Mouse (Mus musculus): Measurements from ENCODE around the gene Gzme. TPM values are rescaled to one million over a fixed set of nuclear protein-coding genes. Genes with fewer than 3 reads are reported as not detected.
"Not testable (repeated sequence)": the region's sequence is repeated elsewhere in the genome, so short reads cannot be mapped to it uniquely, and the experiment has no call there.

The Gzme gene
- total RNA-seq (2021) (not detected), polyA plus RNA-seq (2012; rRNA removed) (not detected in 2 replicates)
- long read RNA-seq = 0 reads

- TF ChIP-seq CTCF (IDR thresholded peaks at IDR 0.05) (no peak), EP300 (IDR thresholded peaks at IDR 0.05; ENCODE audit: insufficient read depth, low read depth, low read length) (no peak), POLR2A (IDR thresholded peaks at IDR 0.05; ENCODE audit: insufficient read depth, low read depth, low read length) (no peak)
- no peaks in the 10 kb centered on the region for H3K79me2 ChIP-seq (replicated peaks; ENCODE audit: control insufficient read depth, insufficient read depth, low read length)
- no peaks in the 10 kb centered on the region for H3K4me1 ChIP-seq (ENCODE audit: control insufficient read depth, insufficient read depth, low read length)
- no peak within 1 kb of the TSS for H3K4me3 ChIP-seq
- H3K36me3 ChIP-seq (ENCODE audit: control insufficient read depth, insufficient read depth, low read length) = no peaks in the 10 kb centered on the region
- intact Hi-C loops (cut with DNase I) = no loop called here
- no peak for DNase-seq
- no peak within 1 kb of the TSS for H3K9ac ChIP-seq (ENCODE audit: low read depth, low read length)
- no peaks in the 10 kb centered on the region for H3K27me3 ChIP-seq (ENCODE audit: control insufficient read depth, insufficient read depth, low read length)
- H3K27ac ChIP-seq = no peak within 1 kb of the TSS
Measured at GRCm38 (mm10) chr14:56120525-56120924, at the start of gene Gzme. Gzme (minus strand) TSS chr14:56120625.

DNA sequence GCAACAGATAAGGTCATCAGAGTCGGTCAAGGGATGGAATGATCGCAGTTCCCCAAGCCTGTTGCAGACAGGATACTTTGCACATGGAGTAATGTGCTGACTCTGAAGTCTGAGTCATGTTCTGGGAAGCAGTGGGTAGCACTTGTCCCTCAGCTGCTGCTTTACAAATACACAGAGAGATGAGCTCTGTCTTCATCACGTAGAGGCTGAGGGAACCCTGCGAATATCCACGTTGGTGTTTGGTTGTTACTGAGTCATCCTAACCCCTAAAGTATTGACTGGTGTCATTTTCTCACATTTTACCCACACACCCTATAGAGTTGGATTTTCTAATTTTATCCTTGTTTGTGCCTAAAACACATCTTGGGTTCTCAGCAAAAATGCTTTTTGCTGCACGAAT lies 47.6 kb upstream of the Gzme start:
- no peak for DNase-seq
- Histone ChIP-seq H3K36me3 (ENCODE audit: control insufficient read depth, insufficient read depth, low read length) (no peaks in the 10 kb centered on the region), H3K4me3 (no peak overlapping the region), H3K9ac (ENCODE audit: low read depth, low read length) (no peak overlapping the region), H3K79me2 (replicated peaks; ENCODE audit: control insufficient read depth, insufficient read depth, low read length) (no peaks in the 10 kb centered on the region), H3K27ac (no peak overlapping the region), H3K4me1 (ENCODE audit: control insufficient read depth, insufficient read depth, low read length) (no peaks in the 10 kb centered on the region), H3K27me3 (ENCODE audit: control insufficient read depth, insufficient read depth, low read length) (no peaks in the 10 kb centered on the region)
- TF ChIP-seq CTCF (IDR thresholded peaks at IDR 0.05) = no peak
- no peak for TF ChIP-seq EP300 (IDR thresholded peaks at IDR 0.05; ENCODE audit: insufficient read depth, low read depth, low read length)
- TF ChIP-seq POLR2A (IDR thresholded peaks at IDR 0.05; ENCODE audit: insufficient read depth, low read depth, low read length) = no peak
- 56% methylated on average over 6 of the region's 6 CpGs for WGBS
- intact Hi-C loops (cut with DNase I) = no loop called here

DNA sequence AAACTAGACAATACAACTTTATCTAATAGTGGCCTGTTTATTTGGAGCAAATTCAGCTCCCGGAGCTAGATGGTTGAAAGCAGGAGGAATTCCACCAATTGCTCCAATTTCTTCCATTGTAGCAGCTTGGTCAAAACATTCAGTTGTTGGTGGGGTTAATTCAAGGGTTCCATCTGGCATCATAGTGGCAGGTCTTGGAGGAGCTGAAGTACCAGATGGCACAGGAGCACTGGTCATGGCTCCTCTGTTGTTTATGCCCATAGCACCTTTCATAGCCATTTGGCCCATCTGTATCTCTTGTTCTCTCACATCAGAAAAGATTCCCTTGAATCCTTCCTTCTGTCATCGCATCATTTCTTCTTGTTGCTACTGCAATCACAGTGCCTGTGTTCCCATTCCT lies 41.7 kb upstream of the Gzme start:
- DNase-seq = no peak
- Histone ChIP-seq H3K79me2 (replicated peaks; ENCODE audit: control insufficient read depth, insufficient read depth, low read length) (no peaks in the 10 kb centered on the region), H3K27ac (no peak overlapping the region), H3K4me1 (ENCODE audit: control insufficient read depth, insufficient read depth, low read length) (no peaks in the 10 kb centered on the region), H3K4me3 (no peak overlapping the region), H3K27me3 (ENCODE audit: control insufficient read depth, insufficient read depth, low read length) (no peaks in the 10 kb centered on the region), H3K9ac (ENCODE audit: low read depth, low read length) (no peak overlapping the region), H3K36me3 (ENCODE audit: control insufficient read depth, insufficient read depth, low read length) (no peaks in the 10 kb centered on the region)
- intact Hi-C loops (cut with DNase I) = no loop called here
- 60% methylated on average over 2 of the region's 2 CpGs for WGBS
- TF ChIP-seq POLR2A (IDR thresholded peaks at IDR 0.05; ENCODE audit: insufficient read depth, low read depth, low read length) = no peak
- no peak for TF ChIP-seq EP300 (IDR thresholded peaks at IDR 0.05; ENCODE audit: insufficient read depth, low read depth, low read length)
- TF ChIP-seq CTCF (IDR thresholded peaks at IDR 0.05) = no peak

- H3K27ac ChIP-seq; H3K36me3 ChIP-seq (ENCODE audit: control insufficient read depth, insufficient read depth, low read length); H3K79me2 ChIP-seq (replicated peaks; ENCODE audit: control insufficient read depth, insufficient read depth, low read length); H3K4me1 ChIP-seq (ENCODE audit: control insufficient read depth, insufficient read depth, low read length); H3K9ac ChIP-seq (ENCODE audit: low read depth, low read length); intact Hi-C loops (cut with DNase I); H3K4me3 ChIP-seq; H3K27me3 ChIP-seq (ENCODE audit: control insufficient read depth, insufficient read depth, low read length); DNase-seq: not testable (repeated sequence)
- 73% methylated on average over 2 of the region's 2 CpGs for WGBS
Measured at GRCm38 (mm10) chr14:56159479-56159878, 39.1 kb upstream of the Gzme start, which contains the start of gene Gzmg. Gzmg (minus strand) TSS chr14:56159579.

DNA sequence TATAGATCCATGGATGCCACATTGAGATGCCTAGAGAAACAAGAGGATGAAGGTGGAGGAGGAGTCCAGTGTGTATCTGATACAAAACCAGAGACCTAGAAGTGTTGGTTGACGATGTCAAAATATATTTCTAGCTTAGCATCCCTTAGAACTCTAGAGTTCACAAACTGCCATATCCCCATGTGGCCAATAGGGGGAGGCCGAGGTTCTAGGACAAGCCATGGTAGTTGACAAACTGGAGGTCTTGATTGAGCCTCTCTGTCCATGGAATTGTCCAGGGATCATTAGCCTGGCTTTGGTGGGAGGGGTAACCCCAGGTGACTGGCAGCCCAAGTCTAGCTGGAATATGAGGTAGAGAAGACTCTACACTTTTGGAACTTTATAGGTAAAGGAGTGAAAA lies 34.9 kb upstream of the Gzme start:
- H3K4me3 ChIP-seq = no peak overlapping the region
- H3K27me3 ChIP-seq (ENCODE audit: control insufficient read depth, insufficient read depth, low read length) = 0 out of 2 replicates have a peak, but pooled peaks cover 2% of the 10 kb centered on the region
- H3K36me3 ChIP-seq (ENCODE audit: control insufficient read depth, insufficient read depth, low read length) = no peaks in the 10 kb centered on the region
- TF ChIP-seq CTCF (IDR thresholded peaks at IDR 0.05) (peak; percentile 39), POLR2A (IDR thresholded peaks at IDR 0.05; ENCODE audit: insufficient read depth, low read depth, low read length) (no peak), EP300 (IDR thresholded peaks at IDR 0.05; ENCODE audit: insufficient read depth, low read depth, low read length) (no peak)
- 52% methylated on average over 2 of the region's 2 CpGs for WGBS
- H3K4me1 ChIP-seq (ENCODE audit: control insufficient read depth, insufficient read depth, low read length) = no peaks in the 10 kb centered on the region
- no peak overlapping the region for H3K9ac ChIP-seq (ENCODE audit: low read depth, low read length)
- no peak for DNase-seq
- no peaks in the 10 kb centered on the region for H3K79me2 ChIP-seq (replicated peaks; ENCODE audit: control insufficient read depth, insufficient read depth, low read length)
- H3K27ac ChIP-seq = no peak overlapping the region
- intact Hi-C loops (cut with DNase I) = no loop called here

DNA sequence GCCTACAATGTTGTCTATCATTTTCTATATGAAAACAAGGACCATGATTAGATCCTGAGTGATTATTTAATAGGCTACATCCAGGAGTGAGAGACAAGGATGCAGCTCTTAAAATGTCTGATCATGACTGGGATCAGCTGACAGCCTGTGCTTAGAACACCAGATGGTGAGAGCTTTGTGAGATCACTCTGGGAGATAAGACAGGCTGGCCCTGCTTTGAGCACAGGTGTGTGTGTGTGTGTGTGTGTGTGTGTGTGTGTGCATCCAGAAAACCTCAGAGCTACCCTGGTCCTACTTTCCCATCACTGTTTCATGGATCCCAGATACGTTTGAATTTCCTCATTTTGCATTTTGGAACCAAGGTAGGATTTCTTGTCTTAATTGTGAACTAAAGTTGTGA lies 13.2 kb upstream of the Gzme start:
- H3K79me2 ChIP-seq (replicated peaks; ENCODE audit: control insufficient read depth, insufficient read depth, low read length); H3K27me3 ChIP-seq (ENCODE audit: control insufficient read depth, insufficient read depth, low read length); H3K4me3 ChIP-seq; H3K4me1 ChIP-seq (ENCODE audit: control insufficient read depth, insufficient read depth, low read length); DNase-seq; intact Hi-C loops (cut with DNase I); H3K9ac ChIP-seq (ENCODE audit: low read depth, low read length); H3K36me3 ChIP-seq (ENCODE audit: control insufficient read depth, insufficient read depth, low read length); H3K27ac ChIP-seq: not testable (repeated sequence)
- 63% methylated on average over 1 of the region's 1 CpGs for WGBS

DNA sequence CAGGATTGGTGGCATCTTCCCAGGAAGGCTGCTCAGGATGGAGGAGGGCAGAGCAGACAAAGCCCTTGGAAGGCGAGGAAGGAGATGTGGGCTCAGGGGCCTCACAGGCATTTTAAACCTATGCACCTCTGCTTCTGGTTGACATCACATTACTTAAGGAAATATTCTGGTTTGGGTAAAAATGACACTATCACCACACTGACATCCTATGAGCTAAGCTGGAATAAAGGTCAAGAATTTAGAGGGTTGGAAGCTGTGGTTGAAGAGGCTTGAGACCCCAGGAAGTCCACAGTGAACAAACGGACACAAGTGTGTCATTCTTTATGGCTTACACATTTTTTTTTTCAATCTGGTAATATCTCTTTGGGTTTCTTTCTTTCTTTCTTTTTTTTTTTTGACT lies 12.1 kb upstream of the Gzme start, which contains the start of gene Gzmd:
Gzmd (minus strand) TSS at position 101 of the 400 bp plus-strand sequence.
- intact Hi-C loops (cut with DNase I); H3K9ac ChIP-seq (ENCODE audit: low read depth, low read length); H3K27ac ChIP-seq; DNase-seq; H3K27me3 ChIP-seq (ENCODE audit: control insufficient read depth, insufficient read depth, low read length); H3K79me2 ChIP-seq (replicated peaks; ENCODE audit: control insufficient read depth, insufficient read depth, low read length); H3K36me3 ChIP-seq (ENCODE audit: control insufficient read depth, insufficient read depth, low read length); H3K4me1 ChIP-seq (ENCODE audit: control insufficient read depth, insufficient read depth, low read length); H3K4me3 ChIP-seq: not testable (repeated sequence)
- WGBS = 66% methylated on average over 2 of the region's 2 CpGs

All from heart, adult 2 months (tissue).